Mouse (Mus musculus): ENCODE measurements around the gene Mettl6. TPM values are rescaled to one million over a fixed set of nuclear protein-coding genes. Genes with fewer than 3 reads are reported as not detected.
A peak's percentile ranks its signal among the peaks of the same experiment; 100 is the strongest.

Mettl6 gene
- polyA plus RNA-seq (2015; fragmentation: Nextera tagmentation; extraction: Ambion mirVana): 44.4 and 50.4 TPM in 2 replicates

DNA sequence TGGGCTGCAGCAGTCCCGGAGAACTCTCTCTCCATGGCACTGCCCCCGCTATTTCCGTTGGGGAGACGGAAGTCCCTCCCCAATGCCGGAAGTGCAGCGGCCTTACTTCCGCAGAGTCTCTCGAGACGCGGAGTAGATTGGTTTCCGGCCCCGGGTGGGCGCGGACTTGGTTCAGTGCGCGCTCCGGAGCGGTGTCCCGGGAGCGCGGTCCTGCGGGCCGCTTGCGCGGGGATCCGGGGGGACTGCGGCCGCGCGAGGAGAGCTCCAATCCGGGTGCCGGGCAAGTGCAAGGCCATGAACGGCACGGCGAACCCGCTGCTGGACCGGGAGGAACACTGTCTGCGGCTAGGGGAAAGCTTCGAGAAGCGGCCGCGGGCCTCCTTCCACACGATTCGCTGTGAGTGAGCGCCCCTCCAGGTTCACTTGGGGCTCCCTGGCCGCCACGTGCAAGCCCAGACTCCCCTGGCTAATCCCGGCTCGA lies at the start of gene Mettl6:
TSS of gene Mettl6 (minus strand) at position 66 of the 481 bp plus-strand sequence.
- Histone ChIP-seq H3K4me2 (ENCODE audit: low read depth, low read length) (peak within 1 kb of the TSS; percentile 91), H3K4me3 (replicated peaks; ENCODE audit: low read length) (peak within 1 kb of the TSS; percentile 92), H3K36me3 (ENCODE audit: control insufficient read depth, insufficient read depth, low read length) (peaks cover 5% of the 10 kb centered on the region; the same call in 1 of the 2 replicates), H3K9me3 (replicated peaks; ENCODE audit: control insufficient read depth, low read length) (no peaks in the 10 kb centered on the region), H3K4me1 (ENCODE audit: control insufficient read depth, insufficient read depth, low read length) (peaks cover 24% of the 10 kb centered on the region), H3K27me3 (ENCODE audit: control insufficient read depth, insufficient read depth, low read length) (no peaks in the 10 kb centered on the region), H3K9ac (ENCODE audit: low read length) (peak within 1 kb of the TSS; percentile 96), H3K27ac (ENCODE audit: low read length) (peak within 1 kb of the TSS; percentile 82)
- peak; percentile 94 for ATAC-seq (ENCODE audit: insufficient read depth, low FRiP score)
- under 1% methylated on average over 49 of the region's 49 CpGs for WGBS

DNA sequence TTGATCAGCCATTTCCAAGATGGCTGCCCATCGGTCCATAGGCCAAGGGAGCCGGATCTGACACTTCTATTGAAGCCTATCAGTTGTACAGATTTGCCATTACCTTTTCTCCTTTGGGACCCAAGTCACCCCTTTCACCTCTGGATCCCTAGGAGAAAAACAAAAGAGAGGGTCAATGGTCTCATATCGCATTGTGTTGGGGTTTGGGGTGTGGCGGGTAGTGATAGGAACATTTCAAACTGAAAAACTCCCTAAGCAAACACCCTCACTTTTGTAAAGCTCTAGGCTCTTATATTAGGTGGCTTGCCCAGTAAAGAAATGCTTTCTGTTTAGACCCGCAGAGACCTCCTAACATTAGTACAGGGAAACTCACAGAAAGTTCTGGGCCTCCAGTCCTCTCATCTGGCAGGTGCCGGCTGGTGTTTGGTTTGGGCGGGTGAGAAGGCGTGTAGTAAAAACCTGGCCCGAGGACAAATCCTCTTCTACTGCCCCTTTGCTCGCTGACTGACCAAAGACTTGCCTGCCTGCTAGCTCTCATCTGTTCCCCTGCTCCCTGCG lies 49.1 kb upstream of the Mettl6 start:
- Histone ChIP-seq H3K4me3 (replicated peaks; ENCODE audit: low read length) (no peak overlapping the region), H3K36me3 (ENCODE audit: control insufficient read depth, insufficient read depth, low read length) (no peaks in the 10 kb centered on the region), H3K4me2 (ENCODE audit: low read depth, low read length) (peak overlapping the region; percentile 30), H3K9ac (ENCODE audit: low read length) (peak overlapping the region; percentile 33; the same call in 1 of the 2 replicates), H3K27ac (ENCODE audit: low read length) (peak overlapping the region; percentile 65), H3K27me3 (ENCODE audit: control insufficient read depth, insufficient read depth, low read length) (no peaks in the 10 kb centered on the region), H3K4me1 (ENCODE audit: control insufficient read depth, insufficient read depth, low read length) (peaks cover 5% of the 10 kb centered on the region; the same call in 1 of the 2 replicates), H3K9me3 (replicated peaks; ENCODE audit: control insufficient read depth, low read length) (no peaks in the 10 kb centered on the region)
- 60% methylated on average over 11 of the region's 11 CpGs for WGBS
- ATAC-seq (ENCODE audit: insufficient read depth, low FRiP score): peak; percentile 75; the same call in 1 of the 2 replicates

DNA sequence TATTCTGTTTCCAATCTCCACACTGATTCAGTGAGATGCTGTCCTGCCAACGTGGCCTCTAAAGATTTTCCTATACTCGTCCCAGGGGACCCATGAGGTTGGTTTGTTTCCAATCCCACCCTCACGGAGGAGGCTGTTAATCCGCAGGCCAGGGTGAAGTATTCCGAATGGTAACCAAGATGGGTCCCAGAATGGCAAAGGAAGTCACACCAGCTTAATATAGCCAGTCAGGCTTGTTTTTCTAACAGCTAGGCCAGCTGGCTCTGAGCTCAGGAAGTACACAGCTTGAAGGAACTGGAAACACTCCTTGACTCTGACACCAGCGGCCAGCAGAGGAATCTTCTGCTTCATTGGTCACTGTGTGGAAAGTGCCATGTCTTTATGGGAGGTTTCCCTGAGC lies 42.5 kb upstream of the Mettl6 start:
- no peak for ATAC-seq (ENCODE audit: insufficient read depth, low FRiP score)
- Histone ChIP-seq H3K4me2 (ENCODE audit: low read depth, low read length) (no peak overlapping the region), H3K4me1 (ENCODE audit: control insufficient read depth, insufficient read depth, low read length) (no peaks in the 10 kb centered on the region), H3K27me3 (ENCODE audit: control insufficient read depth, insufficient read depth, low read length) (no peaks in the 10 kb centered on the region), H3K27ac (ENCODE audit: low read length) (no peak overlapping the region), H3K4me3 (replicated peaks; ENCODE audit: low read length) (no peak overlapping the region), H3K9ac (ENCODE audit: low read length) (no peak overlapping the region), H3K9me3 (replicated peaks; ENCODE audit: control insufficient read depth, low read length) (no peaks in the 10 kb centered on the region), H3K36me3 (ENCODE audit: control insufficient read depth, insufficient read depth, low read length) (no peaks in the 10 kb centered on the region)
- WGBS: 72% methylated on average over 6 of the region's 6 CpGs

DNA sequence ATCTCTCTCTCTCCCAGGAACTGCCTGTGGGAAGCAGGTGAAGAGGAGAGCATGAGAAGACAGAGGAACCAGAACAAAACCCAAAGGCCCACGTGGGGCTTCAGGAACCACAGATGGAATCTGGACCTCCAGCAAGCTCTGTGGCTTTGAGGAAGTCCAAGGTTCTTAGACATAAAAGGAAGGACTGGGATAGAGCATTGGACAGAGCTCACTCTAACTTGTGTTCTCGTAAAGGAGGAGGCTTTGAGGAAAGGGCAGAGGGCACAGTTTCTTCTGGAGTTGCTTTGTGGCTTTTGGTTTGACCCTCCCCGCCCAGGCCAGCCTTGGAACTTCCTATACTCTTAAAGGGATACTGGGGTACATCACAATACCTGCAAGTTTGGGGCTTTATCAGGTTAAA lies 37.8 kb upstream of the Mettl6 start:
- H3K27me3 ChIP-seq (ENCODE audit: control insufficient read depth, insufficient read depth, low read length): no peaks in the 10 kb centered on the region
- H3K4me2 ChIP-seq (ENCODE audit: low read depth, low read length): no peak overlapping the region
- H3K4me1 ChIP-seq (ENCODE audit: control insufficient read depth, insufficient read depth, low read length): no peaks in the 10 kb centered on the region
- H3K36me3 ChIP-seq (ENCODE audit: control insufficient read depth, insufficient read depth, low read length): no peaks in the 10 kb centered on the region
- 51% methylated on average over 3 of the region's 3 CpGs for WGBS
- ATAC-seq (ENCODE audit: insufficient read depth, low FRiP score): no peak
- no peaks in the 10 kb centered on the region for H3K9me3 ChIP-seq (replicated peaks; ENCODE audit: control insufficient read depth, low read length)
- H3K9ac ChIP-seq (ENCODE audit: low read length): no peak overlapping the region
- H3K27ac ChIP-seq (ENCODE audit: low read length): no peak overlapping the region
- no peak overlapping the region for H3K4me3 ChIP-seq (replicated peaks; ENCODE audit: low read length)

DNA sequence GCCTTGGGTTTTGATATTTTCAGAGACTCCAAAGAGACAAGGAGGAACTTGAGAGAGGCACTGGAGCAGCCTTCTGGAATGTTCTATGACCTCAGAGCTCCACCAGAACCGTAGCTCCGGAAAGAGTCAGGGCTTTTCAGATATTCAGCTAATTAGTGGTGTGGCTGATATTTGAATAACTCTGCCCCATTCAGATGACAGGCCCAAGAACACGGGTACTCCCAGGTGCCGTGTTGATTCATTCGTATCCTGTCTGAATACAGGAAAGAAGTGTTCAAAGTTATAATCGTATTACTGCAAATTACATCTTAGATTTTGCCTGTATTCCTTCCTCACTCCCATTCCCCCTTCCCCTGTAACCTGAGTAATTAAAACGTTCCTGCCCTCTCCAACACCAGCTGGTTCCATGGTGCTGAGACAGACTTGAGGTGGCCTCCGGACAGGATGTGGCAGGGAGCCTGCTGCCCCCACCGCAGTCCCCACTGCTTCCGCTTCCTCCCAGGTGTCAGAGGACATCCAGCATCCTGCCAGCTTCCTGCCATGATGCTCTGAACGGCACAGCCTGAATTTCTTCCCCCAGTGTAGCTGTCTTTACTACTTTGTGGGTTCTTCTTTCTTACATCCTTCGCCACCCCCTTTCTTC lies 36.8 kb upstream of the Mettl6 start:
- H3K27me3 ChIP-seq (ENCODE audit: control insufficient read depth, insufficient read depth, low read length): no peaks in the 10 kb centered on the region
- no peak overlapping the region for H3K9ac ChIP-seq (ENCODE audit: low read length)
- 53% methylated on average over 12 of the region's 12 CpGs for WGBS
- no peak for ATAC-seq (ENCODE audit: insufficient read depth, low FRiP score)
- no peak overlapping the region for H3K27ac ChIP-seq (ENCODE audit: low read length)
- H3K4me3 ChIP-seq (replicated peaks; ENCODE audit: low read length): no peak overlapping the region
- no peaks in the 10 kb centered on the region for H3K9me3 ChIP-seq (replicated peaks; ENCODE audit: control insufficient read depth, low read length)
- no peaks in the 10 kb centered on the region for H3K36me3 ChIP-seq (ENCODE audit: control insufficient read depth, insufficient read depth, low read length)
- H3K4me1 ChIP-seq (ENCODE audit: control insufficient read depth, insufficient read depth, low read length): no peaks in the 10 kb centered on the region
- no peak overlapping the region for H3K4me2 ChIP-seq (ENCODE audit: low read depth, low read length)

DNA sequence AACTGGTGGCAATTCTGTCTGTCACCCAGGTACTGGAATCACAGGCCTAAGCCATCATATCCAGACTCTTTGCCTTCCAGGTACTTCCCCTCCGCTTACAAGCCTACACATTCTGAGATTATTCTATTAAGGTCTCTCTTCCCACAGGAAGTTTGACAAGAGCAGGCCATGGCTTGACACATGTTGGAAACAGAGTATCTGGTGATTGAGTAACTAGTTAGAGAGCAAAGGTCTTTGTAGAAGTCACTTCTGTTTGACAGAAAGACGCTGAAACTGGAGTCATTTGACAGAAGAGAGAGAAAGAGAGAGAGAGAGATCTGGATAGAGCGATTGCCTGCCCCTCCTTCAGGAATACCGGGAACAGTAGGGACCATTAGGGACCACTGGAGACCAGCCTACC lies 36.0 kb upstream of the Mettl6 start:
- Histone ChIP-seq H3K4me3 (replicated peaks; ENCODE audit: low read length) (no peak overlapping the region), H3K36me3 (ENCODE audit: control insufficient read depth, insufficient read depth, low read length) (no peaks in the 10 kb centered on the region), H3K4me1 (ENCODE audit: control insufficient read depth, insufficient read depth, low read length) (no peaks in the 10 kb centered on the region), H3K4me2 (ENCODE audit: low read depth, low read length) (no peak overlapping the region), H3K9ac (ENCODE audit: low read length) (no peak overlapping the region), H3K27ac (ENCODE audit: low read length) (no peak overlapping the region), H3K9me3 (replicated peaks; ENCODE audit: control insufficient read depth, low read length) (no peaks in the 10 kb centered on the region), H3K27me3 (ENCODE audit: control insufficient read depth, insufficient read depth, low read length) (no peaks in the 10 kb centered on the region)
- ATAC-seq (ENCODE audit: insufficient read depth, low FRiP score): no peak
- whole genome bisulfite sequencing: 72% methylated on average over 4 of the region's 4 CpGs

DNA sequence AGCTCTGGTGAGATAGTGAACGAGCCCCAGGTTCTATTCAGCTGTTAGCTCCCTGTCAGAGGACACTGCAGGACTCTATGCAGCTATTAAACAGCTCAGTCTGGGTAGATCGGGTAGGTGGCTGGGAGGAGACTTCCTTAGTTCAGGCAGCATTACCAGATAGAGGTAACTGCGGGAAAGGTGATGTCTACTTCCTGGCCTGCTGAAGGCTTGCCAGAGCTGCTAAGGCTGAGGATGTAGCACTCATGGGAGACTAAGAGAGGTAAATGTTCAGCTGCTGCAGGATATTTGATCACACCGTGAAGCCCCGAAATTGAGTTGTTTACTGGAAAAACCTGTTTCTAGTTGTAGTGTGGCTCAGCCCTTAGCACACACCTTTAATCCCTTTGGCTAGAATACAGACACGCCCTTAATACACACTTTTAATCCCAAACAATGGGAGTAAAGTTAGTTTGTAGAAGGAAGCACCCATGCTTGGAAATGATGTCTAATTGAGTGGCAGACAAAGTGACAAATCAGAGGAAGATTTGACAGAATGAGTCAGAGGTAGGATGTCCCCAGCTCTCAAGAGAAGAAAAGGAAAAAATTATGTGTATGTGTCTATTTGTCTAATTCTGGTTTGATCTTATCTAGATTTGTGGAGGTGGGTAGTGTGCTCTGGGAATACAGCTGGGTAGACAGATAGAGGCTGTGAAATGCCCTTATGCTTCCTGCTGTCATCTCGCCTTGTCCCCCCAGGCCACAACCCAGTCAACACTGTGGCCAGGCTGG lies 30.4 kb upstream of the Mettl6 start:
- no peak for ATAC-seq (ENCODE audit: insufficient read depth, low FRiP score)
- Histone ChIP-seq H3K27ac (ENCODE audit: low read length) (no peak overlapping the region), H3K9ac (ENCODE audit: low read length) (no peak overlapping the region), H3K4me1 (ENCODE audit: control insufficient read depth, insufficient read depth, low read length) (no peaks in the 10 kb centered on the region), H3K36me3 (ENCODE audit: control insufficient read depth, insufficient read depth, low read length) (no peaks in the 10 kb centered on the region), H3K27me3 (ENCODE audit: control insufficient read depth, insufficient read depth, low read length) (no peaks in the 10 kb centered on the region), H3K9me3 (replicated peaks; ENCODE audit: control insufficient read depth, low read length) (no peaks in the 10 kb centered on the region), H3K4me3 (replicated peaks; ENCODE audit: low read length) (no peak overlapping the region), H3K4me2 (ENCODE audit: low read depth, low read length) (no peak overlapping the region)
- WGBS: 71% methylated on average over 7 of the region's 7 CpGs

DNA sequence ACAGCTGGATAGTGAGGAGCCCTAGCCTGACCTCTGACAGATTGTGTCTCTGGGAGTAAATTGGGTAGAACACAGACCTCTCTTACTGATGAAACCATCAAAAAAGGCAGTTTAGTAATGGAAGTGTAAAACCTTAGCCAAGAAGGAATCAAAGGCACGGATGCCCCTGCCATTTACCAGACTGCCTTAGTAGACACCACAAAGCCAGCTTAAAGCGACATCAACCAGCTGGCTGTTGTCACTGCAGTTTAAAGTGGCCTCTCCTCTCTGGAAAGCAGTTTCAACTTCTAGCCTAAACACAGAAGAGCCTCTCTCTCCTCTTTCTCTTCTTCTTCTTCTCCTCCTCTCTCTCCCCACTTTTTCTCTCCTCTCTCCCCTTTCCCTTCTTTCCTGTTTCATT lies 26.5 kb upstream of the Mettl6 start:
- H3K36me3 ChIP-seq (ENCODE audit: control insufficient read depth, insufficient read depth, low read length): no peaks in the 10 kb centered on the region
- no peaks in the 10 kb centered on the region for H3K27me3 ChIP-seq (ENCODE audit: control insufficient read depth, insufficient read depth, low read length)
- H3K4me2 ChIP-seq (ENCODE audit: low read depth, low read length): no peak overlapping the region
- H3K9me3 ChIP-seq (replicated peaks; ENCODE audit: control insufficient read depth, low read length): no peaks in the 10 kb centered on the region
- H3K9ac ChIP-seq (ENCODE audit: low read length): no peak overlapping the region
- H3K27ac ChIP-seq (ENCODE audit: low read length): no peak overlapping the region
- no peak overlapping the region for H3K4me3 ChIP-seq (replicated peaks; ENCODE audit: low read length)
- H3K4me1 ChIP-seq (ENCODE audit: control insufficient read depth, insufficient read depth, low read length): peaks cover 4% of the 10 kb centered on the region; the same call in 1 of the 2 replicates
- WGBS: 50% methylated on average over 2 of the region's 2 CpGs
- ATAC-seq (ENCODE audit: insufficient read depth, low FRiP score): no peak

DNA sequence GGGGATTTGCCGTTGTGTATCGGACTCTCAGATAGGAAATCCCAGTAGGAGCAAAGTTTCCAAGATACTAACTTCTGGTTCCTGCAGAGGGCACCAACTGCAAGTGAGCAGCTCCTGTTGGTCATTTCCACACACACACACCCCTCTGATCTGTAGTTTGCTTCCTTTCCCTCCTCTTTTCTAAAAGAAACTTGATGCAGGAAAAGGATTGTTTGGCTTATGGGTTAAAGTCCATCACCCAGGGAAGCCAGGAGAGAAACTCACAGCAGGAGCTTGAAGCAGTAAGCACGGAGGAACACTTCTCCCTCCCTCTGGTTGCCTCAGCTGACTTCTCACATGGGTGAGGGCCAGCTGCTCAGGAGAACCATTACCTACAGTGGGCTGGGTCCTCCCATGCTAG lies 24.3 kb upstream of the Mettl6 start:
- Histone ChIP-seq H3K4me1 (ENCODE audit: control insufficient read depth, insufficient read depth, low read length) (peaks cover 4% of the 10 kb centered on the region; the same call in 1 of the 2 replicates), H3K36me3 (ENCODE audit: control insufficient read depth, insufficient read depth, low read length) (no peaks in the 10 kb centered on the region), H3K4me3 (replicated peaks; ENCODE audit: low read length) (no peak overlapping the region), H3K9me3 (replicated peaks; ENCODE audit: control insufficient read depth, low read length) (peaks cover 6% of the 10 kb centered on the region; the same call in 1 of the 2 replicates), H3K27me3 (ENCODE audit: control insufficient read depth, insufficient read depth, low read length) (no peaks in the 10 kb centered on the region), H3K9ac (ENCODE audit: low read length) (no peak overlapping the region), H3K4me2 (ENCODE audit: low read depth, low read length) (peak overlapping the region; percentile 33; the same call in 1 of the 2 replicates), H3K27ac (ENCODE audit: low read length) (no peak overlapping the region)
- WGBS: 24% methylated on average over 3 of the region's 3 CpGs
- ATAC-seq (ENCODE audit: insufficient read depth, low FRiP score): peak; percentile 75; the same call in 1 of the 2 replicates

All from stomach, embryonic 16.5 days (tissue).